Mouse (Mus musculus): ENCODE measurements around the gene Tbx5.

- no peak for TF ChIP-seq CTCF (IDR thresholded peaks at IDR 0.05; ENCODE audit: control insufficient read depth, insufficient read depth, insufficient read length)
- no peak for TF ChIP-seq MYOD1 (IDR thresholded peaks at IDR 0.05; ENCODE audit: control insufficient read depth, insufficient read length, low read depth)
- no peak for TF ChIP-seq MAX (IDR thresholded peaks at IDR 0.05)
- no peak for TF ChIP-seq MYOG (IDR thresholded peaks at IDR 0.05; ENCODE audit: control insufficient read depth, extremely low read depth, insufficient read length)
- no peak for TF ChIP-seq USF1 (IDR thresholded peaks at IDR 0.05; ENCODE audit: low read depth)
- TF ChIP-seq CEBPB (IDR thresholded peaks at IDR 0.05; ENCODE audit: low read depth): no peak
These were observed 29.7 kb upstream of the Tbx5 start for GRCm38 (mm10) chr5:119802617-119803410.

Measured in C2C12 (cell line).